Mouse (Mus musculus) bone marrow macrophage, adult 2 months (primary cell): ENCODE measurements around the gene Lpar3. TPM values are rescaled to one million over a fixed set of nuclear protein-coding genes. Genes with fewer than 3 reads are reported as not detected.

ENCODE experiments used
- H3K27ac ChIP-seq: 2 replicates; pipeline ENCODE4 v1.5.1; 2012; ENCODE audit warnings: low read depth, low read length; ENCODE audit not compliant: insufficient read depth
- H3K4me1 ChIP-seq: 2 replicates; pipeline ENCODE4 v1.6.1; 2012; ENCODE audit warnings: low read length; ENCODE audit not compliant: control insufficient read depth, insufficient read depth
- H3K4me3 ChIP-seq: 2 replicates; pipeline ENCODE4 v1.5.1; 2012; ENCODE audit warnings: mild to moderate bottlenecking, low read length, moderate library complexity; ENCODE audit not compliant: insufficient read depth
- CTCF ChIP-seq: IDR thresholded peaks from 2 replicates; pipeline ENCODE4 v1.5.1; 2012; ENCODE audit warnings: low read depth, mild to moderate bottlenecking, low read length, moderate library complexity
- POLR2A ChIP-seq: IDR thresholded peaks from 2 replicates; pipeline ENCODE4 v1.6.1; 2012; ENCODE audit warnings: mild to moderate bottlenecking, low read depth, low read length, borderline replicate concordance
- polyA plus RNA-seq: library from polyadenylated mRNA; stranded (reverse); fragments of >200 nt; gene quantifications from 2 replicates; pipeline ENCODE4 v1.2.4, GENCODE M21; 2012; ENCODE audit not compliant: missing spikeins, insufficient read depth, insufficient read length

Gene Lpar3
- polyA plus RNA-seq, 1 experiment, result not detected

DNA sequence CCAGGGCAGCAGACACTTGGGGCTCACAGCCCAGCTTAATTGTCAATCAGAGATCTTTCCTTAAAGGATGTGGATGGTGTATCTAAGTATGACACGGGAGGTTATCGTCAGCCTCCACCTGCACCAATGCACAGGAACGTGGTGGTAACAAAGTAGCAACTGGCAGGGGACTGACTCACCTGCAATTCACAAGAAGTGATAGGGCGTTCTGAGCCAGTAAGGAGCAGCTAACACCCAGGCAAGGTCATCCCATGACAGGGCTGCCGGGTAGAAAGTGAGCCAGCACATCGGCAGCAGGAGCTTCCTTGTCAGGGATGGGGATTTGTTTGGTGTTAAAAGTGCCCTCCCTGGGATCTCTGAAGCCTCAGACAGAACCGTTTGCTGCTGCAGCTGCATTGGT is 11.9 kb downstream of the Lpar3 start:
- H3K4me3 ChIP-seq, result no peak overlapping the region
- no peaks in the 10 kb centered on the region for H3K4me1 ChIP-seq
- no peak for TF ChIP-seq POLR2A
- TF ChIP-seq CTCF, result no peak

DNA sequence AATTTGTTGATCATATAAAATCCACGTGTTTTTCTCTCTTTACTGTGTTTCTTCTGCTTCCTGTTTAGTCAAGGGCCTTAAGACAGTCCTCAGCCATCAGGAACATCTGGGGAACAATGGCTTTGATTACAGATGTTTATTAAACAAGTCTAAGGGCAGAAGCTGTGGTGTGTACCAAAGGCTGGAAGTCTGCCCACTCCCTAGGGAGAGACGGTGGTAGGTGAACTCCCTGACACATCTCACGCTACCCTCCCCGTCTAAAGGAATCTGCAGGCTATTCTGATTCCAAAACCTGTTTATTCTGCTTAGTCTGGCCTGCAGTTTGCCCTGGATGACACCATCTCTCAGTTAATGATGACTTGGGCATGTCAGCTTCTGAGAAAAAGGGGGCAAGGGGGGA is 13.0 kb downstream of the Lpar3 start:
- Histone ChIP-seq H3K4me1 (no peaks in the 10 kb centered on the region), H3K4me3 (no peak overlapping the region), H3K27ac (no peak overlapping the region)
- TF ChIP-seq POLR2A, result no peak
- TF ChIP-seq CTCF, result no peak

More for the DNA sequence above, 11.9 kb downstream of the Lpar3 start:
- no peak overlapping the region for H3K27ac ChIP-seq

- Histone ChIP-seq H3K27ac (no peak overlapping the region), H3K4me3 (no peak overlapping the region), H3K4me1 (no peaks in the 10 kb centered on the region)
- TF ChIP-seq CTCF (no peak), POLR2A (no peak)
These were observed 13.8 kb downstream of the Lpar3 start for GRCm38 (mm10) chr3:146234530-146234929.

GRCm38 (mm10) chr3:146236280-146236679 is 15.5 kb downstream of the Lpar3 start:
- Histone ChIP-seq H3K4me1 (no peaks in the 10 kb centered on the region), H3K27ac (no peak overlapping the region), H3K4me3 (no peak overlapping the region)
- TF ChIP-seq POLR2A (no peak), CTCF (no peak)

GRCm38 (mm10) chr3:146237676-146238075 is 16.9 kb downstream of the Lpar3 start:
- TF ChIP-seq CTCF, result no peak
- TF ChIP-seq POLR2A, result no peak
- no peaks in the 10 kb centered on the region for H3K4me1 ChIP-seq
- H3K27ac ChIP-seq, result no peak overlapping the region
- H3K4me3 ChIP-seq, result no peak overlapping the region

DNA sequence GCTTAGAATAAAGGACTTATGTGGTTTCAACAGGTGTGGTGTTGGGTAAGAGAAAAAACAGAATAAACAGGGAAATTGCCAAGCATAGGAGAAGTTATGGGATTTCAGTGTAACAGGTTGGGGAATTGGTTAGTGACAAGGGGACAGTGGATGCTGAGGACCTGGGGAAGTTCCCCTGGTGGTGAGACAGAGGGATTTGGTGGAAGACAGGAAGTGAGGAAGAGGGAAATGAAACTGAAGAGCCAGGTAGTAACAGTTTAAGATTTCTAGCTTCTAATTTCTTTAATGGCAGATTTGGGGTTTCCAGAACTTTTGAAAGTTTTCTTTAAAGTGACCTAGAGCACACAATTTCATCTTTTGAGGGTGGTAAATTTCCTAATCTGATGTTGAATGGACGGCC is 23.9 kb downstream of the Lpar3 start:
- TF ChIP-seq POLR2A, result no peak
- no peak for TF ChIP-seq CTCF

DNA sequence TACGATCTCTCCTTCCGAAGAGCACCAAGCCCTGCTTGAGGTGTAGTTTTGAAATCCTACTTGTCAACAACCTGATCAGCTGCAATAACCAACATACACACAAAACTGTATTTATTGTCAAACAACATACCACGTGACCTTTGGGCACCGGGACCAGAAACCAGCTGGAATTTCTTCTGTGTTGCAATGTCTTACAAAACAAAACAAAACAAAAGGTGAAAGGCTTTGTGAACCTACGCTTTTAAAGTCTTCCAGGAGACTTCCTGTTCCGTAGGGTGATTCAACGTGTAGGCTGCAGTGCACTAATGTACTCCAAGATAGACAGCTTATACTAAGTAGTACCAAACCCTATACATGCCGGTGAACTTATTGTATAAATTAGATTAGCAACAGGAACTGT is 25.8 kb downstream of the Lpar3 start:
- Histone ChIP-seq H3K27ac (no peak overlapping the region), H3K4me3 (no peak overlapping the region), H3K4me1 (no peaks in the 10 kb centered on the region)
- TF ChIP-seq POLR2A (no peak), CTCF (no peak)

More for the DNA sequence above, 23.9 kb downstream of the Lpar3 start:
- Histone ChIP-seq H3K4me1 (no peaks in the 10 kb centered on the region), H3K4me3 (no peak overlapping the region), H3K27ac (no peak overlapping the region)

GRCm38 (mm10) chr3:146246992-146247391 is 26.2 kb downstream of the Lpar3 start:
- Histone ChIP-seq H3K27ac (no peak overlapping the region), H3K4me1 (peaks cover 3% of the 10 kb centered on the region), H3K4me3 (no peak overlapping the region)
- TF ChIP-seq CTCF (no peak), POLR2A (no peak)

DNA sequence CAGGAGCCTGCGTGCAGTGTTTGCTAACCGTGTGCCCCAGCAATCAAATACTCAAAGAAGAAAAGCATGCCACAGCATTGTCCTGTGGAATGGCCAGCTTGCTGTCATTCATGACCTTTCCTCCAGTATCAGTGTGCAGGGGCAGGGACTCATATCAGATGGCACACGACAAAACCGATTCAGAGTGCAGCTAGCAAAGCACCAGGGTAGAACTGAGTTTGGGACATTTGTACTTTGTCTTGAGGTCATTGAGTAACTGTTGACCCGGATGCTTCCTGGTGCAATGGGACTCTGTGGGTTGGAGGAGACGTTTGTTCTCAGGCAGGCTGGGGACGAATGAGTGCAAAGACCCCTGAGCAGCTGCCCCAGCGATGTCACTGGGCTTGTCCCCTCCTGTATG is 29.1 kb downstream of the Lpar3 start:
- TF ChIP-seq POLR2A, result no peak
- no peak for TF ChIP-seq CTCF
- H3K27ac ChIP-seq, result no peak overlapping the region
- H3K4me3 ChIP-seq, result no peak overlapping the region
- H3K4me1 ChIP-seq, result peaks cover 7% of the 10 kb centered on the region

DNA sequence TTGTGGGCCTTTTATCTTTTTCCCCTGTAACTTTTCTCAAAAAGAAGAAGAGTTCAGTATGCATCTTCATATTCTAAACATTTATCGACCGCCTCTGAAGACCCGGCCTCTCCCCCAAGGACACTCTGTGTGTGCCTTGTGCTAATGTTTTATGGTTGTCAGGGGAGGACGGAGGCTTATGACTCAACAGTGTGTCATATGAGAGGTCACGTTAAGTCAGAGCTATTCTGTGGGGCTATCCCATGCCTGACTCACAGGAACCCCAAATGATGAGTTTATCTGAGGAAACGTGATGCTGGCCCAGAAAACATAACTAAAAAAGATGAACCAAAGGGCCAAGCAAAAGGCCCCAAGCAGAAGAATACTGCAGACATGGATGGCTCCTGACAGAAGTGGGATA is 31.0 kb downstream of the Lpar3 start:
- no peak overlapping the region for H3K27ac ChIP-seq
- no peak overlapping the region for H3K4me3 ChIP-seq
- peaks cover 7% of the 10 kb centered on the region for H3K4me1 ChIP-seq
- no peak for TF ChIP-seq CTCF

- Histone ChIP-seq H3K4me3 (no peak overlapping the region), H3K4me1 (peaks cover 9% of the 10 kb centered on the region), H3K27ac (no peak overlapping the region)
- TF ChIP-seq POLR2A (no peak), CTCF (no peak)
These were observed 33.1 kb downstream of the Lpar3 start for GRCm38 (mm10) chr3:146253736-146254320.
